Mouse (Mus musculus): ENCODE measurements around the gene Vmn1r60. TPM values are rescaled to one million over a fixed set of nuclear protein-coding genes. Genes with fewer than 3 reads are reported as not detected.
"Not testable (repeated sequence)": the region's sequence is repeated elsewhere in the genome, so short reads cannot be mapped to it uniquely, and the experiment has no call there.

Vmn1r60 gene
- polyA plus RNA-seq (2015; fragmentation: Nextera tagmentation; extraction: Ambion mirVana), result not detected in 2 replicates

DNA sequence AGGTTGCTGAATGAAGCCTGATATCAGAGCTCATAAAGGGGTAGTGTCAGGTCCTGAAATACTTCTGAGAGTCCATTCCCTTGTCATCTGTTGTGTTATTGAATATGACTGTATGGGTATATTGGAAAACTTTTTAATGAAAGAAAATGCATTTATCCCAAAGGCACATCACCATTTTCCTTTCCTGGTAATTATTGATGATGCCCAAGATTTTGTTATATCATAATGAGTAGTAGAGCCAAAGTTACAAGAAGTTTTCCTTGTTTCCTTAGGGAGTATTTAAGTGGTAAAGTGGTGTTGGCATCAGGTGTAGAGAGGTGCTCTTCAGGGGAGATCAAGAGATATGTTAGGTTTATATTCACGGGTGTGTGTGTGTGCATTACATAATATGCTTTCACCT, at the start of gene Vmn1r60:
Gene Vmn1r60, minus strand, starts transcription at position 101 of the 400 bp plus-strand sequence.
- not testable (repeated sequence) for H3K36me3 ChIP-seq; H3K9ac ChIP-seq (replicated peaks); H3K4me1 ChIP-seq (replicated peaks); H3K4me3 ChIP-seq (replicated peaks); ATAC-seq; H3K9me3 ChIP-seq; H3K27ac ChIP-seq; H3K27me3 ChIP-seq; H3K4me2 ChIP-seq (replicated peaks)
- 73% methylated on average over 1 of the region's 1 CpGs for WGBS

- not testable (repeated sequence) for ATAC-seq; H3K4me2 ChIP-seq (replicated peaks); H3K27me3 ChIP-seq; H3K4me3 ChIP-seq (replicated peaks); H3K4me1 ChIP-seq (replicated peaks); H3K36me3 ChIP-seq; H3K9ac ChIP-seq (replicated peaks); H3K27ac ChIP-seq
- WGBS, result 61% methylated on average over 3 of the region's 3 CpGs
- peaks cover 13% of the 10 kb centered on the region for H3K9me3 ChIP-seq
Observed at GRCm38 (mm10) chr7:5540770-5541436, 6.2 kb downstream of the Vmn1r60 start.

GRCm38 (mm10) chr7:5493856-5494255, 53.3 kb downstream of the Vmn1r60 start, which contains the start of gene Vmn2r28:
Vmn2r28 (minus strand) TSS chr7:5493956.
- H3K4me1 ChIP-seq (replicated peaks); H3K9me3 ChIP-seq: not testable (repeated sequence)

More at GRCm38 (mm10) chr7:5493856-5494255, 53.3 kb downstream of the Vmn1r60 start, which contains the start of gene Vmn2r28:
- H3K9ac ChIP-seq (replicated peaks); H3K27ac ChIP-seq; H3K4me2 ChIP-seq (replicated peaks); ATAC-seq; H3K27me3 ChIP-seq; H3K36me3 ChIP-seq; H3K4me3 ChIP-seq (replicated peaks): not testable (repeated sequence)

Other genes starting within 250 kb of the Vmn1r60 start
- not detected in 2 replicates for gene Gm5065, start 196.8 kb downstream of the Vmn1r60 start, polyA plus RNA-seq (2015; fragmentation: Nextera tagmentation; extraction: Ambion mirVana)
- gene Nlrp2, start 196.3 kb downstream of the Vmn1r60 start, polyA plus RNA-seq (2015; fragmentation: Nextera tagmentation; extraction: Ambion mirVana), result not detected in 2 replicates
- gene Vmn1r58, start 133.9 kb downstream of the Vmn1r60 start, polyA plus RNA-seq (2015; fragmentation: Nextera tagmentation; extraction: Ambion mirVana), result not detected in 2 replicates
- not detected in 2 replicates for gene Vmn1r59, start 90.5 kb downstream of the Vmn1r60 start, polyA plus RNA-seq (2015; fragmentation: Nextera tagmentation; extraction: Ambion mirVana)
- gene Vmn2r28, start 53.4 kb downstream of the Vmn1r60 start, polyA plus RNA-seq (2015; fragmentation: Nextera tagmentation; extraction: Ambion mirVana), result not detected in 2 replicates
- not detected in 2 replicates for gene Vmn1r61, start 66.0 kb upstream of the Vmn1r60 start, polyA plus RNA-seq (2015; fragmentation: Nextera tagmentation; extraction: Ambion mirVana)
- gene Vmn1r62, start 126.3 kb upstream of the Vmn1r60 start, polyA plus RNA-seq (2015; fragmentation: Nextera tagmentation; extraction: Ambion mirVana), result not detected in 2 replicates

Measured in midbrain, embryonic 13.5 days (tissue).